Mouse (Mus musculus): Measurements from ENCODE around the gene Pmf1.
"Not testable (repeated sequence)": the region's sequence is repeated elsewhere in the genome, so short reads cannot be mapped to it uniquely, and the experiment has no call there.

The Pmf1 gene

GRCm38 (mm10) chr3:88393776-88394375, 16.3 kb downstream of the Pmf1 start:
- DNase-seq (ENCODE audit: low spot score) = no peak

- no peak for DNase-seq (ENCODE audit: low spot score)
Observed at GRCm38 (mm10) chr3:88384364-88384763, 25.8 kb downstream of the Pmf1 start, which contains the start of gene Bglap. Bglap (minus strand) TSS chr3:88384464.

GRCm38 (mm10) chr3:88382383-88382782, 27.7 kb downstream of the Pmf1 start:
- DNase-seq (ENCODE audit: low spot score) = not testable (repeated sequence)

- DNase-seq (ENCODE audit: low spot score) = not testable (repeated sequence)
Observed at GRCm38 (mm10) chr3:88381389-88382315, 28.5 kb downstream of the Pmf1 start.

GRCm38 (mm10) chr3:88378599-88378998, 31.5 kb downstream of the Pmf1 start, which contains the start of gene Bglap2:
Bglap2 (minus strand) TSS chr3:88378699.
- DNase-seq (ENCODE audit: low spot score) = not testable (repeated sequence)

- DNase-seq (ENCODE audit: low spot score) = not testable (repeated sequence)
Observed at GRCm38 (mm10) chr3:88376644-88377043, 33.5 kb downstream of the Pmf1 start.

- not testable (repeated sequence) for DNase-seq (ENCODE audit: low spot score)
Observed at GRCm38 (mm10) chr3:88375750-88376626, 34.1 kb downstream of the Pmf1 start.

GRCm38 (mm10) chr3:88372643-88373042, 37.5 kb downstream of the Pmf1 start, which contains the start of gene Bglap3:
Bglap3 (minus strand) TSS chr3:88372743.
- DNase-seq (ENCODE audit: low spot score) = not testable (repeated sequence)

GRCm38 (mm10) chr3:88368511-88368910, 41.6 kb downstream of the Pmf1 start:
- not testable (repeated sequence) for DNase-seq (ENCODE audit: low spot score)

- not testable (repeated sequence) for DNase-seq (ENCODE audit: low spot score)
Observed at GRCm38 (mm10) chr3:88367517-88367916, 42.6 kb downstream of the Pmf1 start.

- DNase-seq (ENCODE audit: low spot score) = not testable (repeated sequence)
Observed at GRCm38 (mm10) chr3:88366830-88367428, 43.2 kb downstream of the Pmf1 start.

GRCm38 (mm10) chr3:88365705-88366361, 44.3 kb downstream of the Pmf1 start:
- DNase-seq (ENCODE audit: low spot score) = no peak

GRCm38 (mm10) chr3:88364337-88364736, 45.8 kb downstream of the Pmf1 start, which contains the start of gene Paqr6:
Paqr6 (plus strand) TSS chr3:88364584.
- DNase-seq (ENCODE audit: low spot score) = no peak

- DNase-seq (ENCODE audit: low spot score) = no peak
Observed at GRCm38 (mm10) chr3:88363700-88364099, 46.4 kb downstream of the Pmf1 start.

GRCm38 (mm10) chr3:88361612-88362313, 48.4 kb downstream of the Pmf1 start:
- no peak for DNase-seq (ENCODE audit: low spot score)

- DNase-seq (ENCODE audit: low spot score) = no peak
Observed at GRCm38 (mm10) chr3:88361096-88361495, 49.0 kb downstream of the Pmf1 start.

GRCm38 (mm10) chr3:88359989-88360388, 50.1 kb downstream of the Pmf1 start:
- DNase-seq (ENCODE audit: low spot score) = no peak

GRCm38 (mm10) chr3:88359584-88359983, 50.5 kb downstream of the Pmf1 start:
- no peak for DNase-seq (ENCODE audit: low spot score)

GRCm38 (mm10) chr3:88354396-88355165, 55.5 kb downstream of the Pmf1 start:
- no peak for DNase-seq (ENCODE audit: low spot score)
